Mouse (Mus musculus): ENCODE measurements around the gene Pik3cd.

DNA sequence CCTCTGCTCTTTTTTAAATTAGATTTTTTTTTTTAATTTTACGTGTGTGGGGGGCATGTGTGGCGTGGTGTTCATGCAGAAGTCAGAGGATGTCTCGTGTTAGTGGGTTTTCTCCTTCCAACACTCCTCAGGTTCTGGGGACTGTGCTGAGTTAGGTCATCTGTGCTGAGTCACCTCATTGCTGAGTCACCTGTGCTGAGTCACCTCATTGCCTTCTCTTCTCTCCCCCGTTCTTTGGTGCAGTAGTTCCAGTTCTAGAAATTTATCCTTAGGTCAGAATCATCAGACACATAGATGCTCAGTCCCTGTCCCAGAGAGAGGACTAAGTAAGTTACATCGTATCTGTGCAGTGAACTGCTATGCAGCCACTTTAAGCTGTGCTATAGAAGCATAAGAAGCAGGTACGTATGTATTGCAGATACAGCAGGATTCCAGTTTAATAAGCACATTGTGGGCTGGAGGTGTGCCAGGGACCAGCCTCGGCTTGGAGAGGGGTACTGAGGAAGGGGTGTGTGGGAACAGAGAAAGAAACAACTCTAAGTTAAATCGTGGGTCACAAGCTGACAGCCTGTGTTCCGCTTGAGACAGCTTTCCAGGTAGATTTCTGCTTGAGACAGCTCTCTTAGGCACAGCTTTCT is 69.6 kb downstream of the Pik3cd start:
- TF ChIP-seq CTCF (conservative IDR thresholded peaks at IDR 0.05 in 1 of 2, IDR thresholded peaks at IDR 0.05 in 1 of 2; ENCODE audit: low read depth in 2 of 2, low read length in 2 of 2) = no peak
- no peak for TF ChIP-seq RAD21 (IDR thresholded peaks at IDR 0.05; ENCODE audit: low read depth, low read length)
- no peak for TF ChIP-seq TBP (conservative IDR thresholded peaks at IDR 0.05; ENCODE audit: low read depth, low read length)
- no peak for TF ChIP-seq ZMIZ1 (IDR thresholded peaks at IDR 0.05; ENCODE audit: low read depth, low read length)
- no peak for TF ChIP-seq MEF2A (IDR thresholded peaks at IDR 0.05; ENCODE audit: borderline replicate concordance, low read depth, low read length)
- no peak for TF ChIP-seq E2F4 (IDR thresholded peaks at IDR 0.05; ENCODE audit: insufficient replicate concordance, low read depth, low read length)
- TF ChIP-seq ZKSCAN1 (IDR thresholded peaks at IDR 0.05; ENCODE audit: borderline replicate concordance, low read depth, low read length) = no peak
- no peak for TF ChIP-seq JUND (conservative IDR thresholded peaks at IDR 0.05; ENCODE audit: low read depth, low read length)
- TF ChIP-seq POLR2A (IDR thresholded peaks at IDR 0.05; ENCODE audit: low read depth, low read length) = no peak
- TF ChIP-seq MXI1 (IDR thresholded peaks at IDR 0.05; ENCODE audit: low read depth, low read length) = no peak
- TF ChIP-seq MAX (IDR thresholded peaks at IDR 0.05; ENCODE audit: low read length) = no peak
- peak; percentile 25; the same call in 1 of the 2 replicates for TF ChIP-seq JUN (IDR thresholded peaks at IDR 0.05; ENCODE audit: insufficient read depth, low read depth, low read length)
